Mouse (Mus musculus) lung, postnatal 0 days (tissue): ENCODE results near the gene Olfr353. TPM values are rescaled to one million over a fixed set of nuclear protein-coding genes. Genes with fewer than 3 reads are reported as not detected.

ENCODE experiments used
- ATAC-seq: fragments of 200-750 bp; cut with Nextera tagmentation; 2 replicates; pipeline ENCODE4 v1.8.0; 2017; ENCODE audit warnings: moderate library complexity
- DNase-seq: peaks from one replicate; pipeline ENCODE4 v3.0.0-alpha.2; 2016; ENCODE audit warnings: low spot score
- H3K27ac ChIP-seq: fragments of 300-500 bp; sonication (generic); 2 replicates; pipeline ENCODE4 v1.5.1; 2014; ENCODE audit warnings: antibody characterized with exemption, mild to moderate bottlenecking, low read length, mixed read lengths
- H3K27me3 ChIP-seq: fragments of 300-500 bp; sonication (generic); replicated peaks from 2 replicates; pipeline ENCODE4 v1.6.1; 2014; ENCODE audit warnings: low read length, mixed read lengths; ENCODE audit not compliant: insufficient read depth
- H3K36me3 ChIP-seq: fragments of 300-500 bp; sonication (generic); 2 replicates; pipeline ENCODE4 v1.6.1; 2014; ENCODE audit warnings: low read length, mixed read lengths; ENCODE audit not compliant: insufficient read depth
- H3K4me1 ChIP-seq: fragments of 300-500 bp; sonication (generic); 2 replicates; pipeline ENCODE4 v1.6.1; 2014; ENCODE audit warnings: antibody characterized with exemption, low read depth, low read length, mixed read lengths; ENCODE audit not compliant: insufficient read depth
- H3K4me2 ChIP-seq: fragments of 300-500 bp; sonication (generic); replicated peaks from 2 replicates; pipeline ENCODE4 v1.6.1; 2014; ENCODE audit warnings: low read depth, mild to moderate bottlenecking, low read length, moderate library complexity, mixed read lengths
- H3K4me3 ChIP-seq: fragments of 300-500 bp; sonication (generic); 2 replicates; pipeline ENCODE4 v1.5.1; 2014; ENCODE audit warnings: low read depth, low read length
- H3K9ac ChIP-seq: fragments of 300-500 bp; sonication (generic); replicated peaks from 2 replicates; pipeline ENCODE4 v1.6.1; 2014; ENCODE audit warnings: low read depth, mild to moderate bottlenecking
- H3K9me3 ChIP-seq: fragments of 300-500 bp; sonication (generic); 2 replicates; pipeline ENCODE4 v1.6.1; 2016; ENCODE audit warnings: low read length, mixed read lengths
- CTCF ChIP-seq: IDR thresholded peaks from 2 replicates; pipeline ENCODE4 v1.5.1; 2016; ENCODE audit warnings: antibody characterized with exemption, mild to moderate bottlenecking
- EP300 ChIP-seq: IDR thresholded peaks from 2 replicates; pipeline ENCODE4 v1.6.1; 2016; ENCODE audit warnings: antibody characterized with exemption, mild to moderate bottlenecking, control low read depth
- WGBS: fragments of 180-500 bp; shearing (Covaris S2); extraction: QIAGEN DNeasy Blood & Tissue Kit; methylation state at CpG from one replicate; pipeline ENCODE4 v1.1.7; 2014; 5-methylcytosine and 5-hydroxymethylcytosine counted together
- polyA plus RNA-seq: library from polyadenylated mRNA; unstranded; fragments of >200 nt; fragmentation: Nextera tagmentation; extraction: Ambion mirVana; gene quantifications from 2 replicates; pipeline ENCODE4 v1.2.1, GENCODE M21; 2015

Gene Olfr353
- polyA plus RNA-seq, 1 experiment from 2014 or later: not detected

DNA sequence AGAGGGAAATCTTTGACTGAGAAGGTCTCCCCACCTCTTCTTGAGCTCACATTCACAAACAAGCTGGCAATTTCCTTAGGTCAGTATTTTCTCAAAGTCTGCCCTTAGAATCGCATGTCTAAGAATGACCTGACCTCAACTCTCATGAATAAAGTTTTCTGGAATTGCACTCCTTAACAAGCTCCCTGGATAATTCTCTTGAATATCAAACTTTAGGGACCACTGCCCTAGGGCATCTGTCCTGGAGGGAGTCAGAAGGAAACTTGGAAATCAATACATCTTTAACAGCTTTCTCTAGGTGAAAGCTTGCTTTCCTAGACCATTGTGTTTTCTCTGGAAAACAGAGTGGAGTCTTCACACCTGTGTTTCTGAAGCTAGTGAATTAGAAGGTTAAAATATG lies 46.7 kb downstream of the Olfr353 start, which contains the start of gene Olfr350:
Gene Olfr350 (plus strand): TSS at position 301 of the 400 bp plus-strand sequence.
- Histone ChIP-seq H3K4me2 (no peak within 1 kb of the TSS), H3K4me1 (no peaks in the 10 kb centered on the region), H3K4me3 (no peak within 1 kb of the TSS), H3K36me3 (no peaks in the 10 kb centered on the region), H3K9me3 (no peaks in the 10 kb centered on the region), H3K9ac (no peak within 1 kb of the TSS), H3K27ac (no peak within 1 kb of the TSS), H3K27me3 (no peaks in the 10 kb centered on the region)
- no peak for TF ChIP-seq EP300
- no peak for TF ChIP-seq CTCF
- DNase-seq: no peak
- 77% methylated on average over 1 of the region's 1 CpGs for WGBS
- no peak for ATAC-seq

Other genes with a start within 250 kb of the Olfr353 start
- gene Olfr346, start 207.1 kb downstream of the Olfr353 start, polyA plus RNA-seq: not detected in 2 replicates
- gene Olfr347, start 161.0 kb downstream of the Olfr353 start, polyA plus RNA-seq: not detected in 2 replicates
- not detected in 2 replicates for gene Olfr348, start 108.7 kb downstream of the Olfr353 start, polyA plus RNA-seq
- gene Olfr50, start 102.4 kb downstream of the Olfr353 start, polyA plus RNA-seq: not detected in 2 replicates
- gene Olfr3, start 75.9 kb downstream of the Olfr353 start, polyA plus RNA-seq: not detected in 2 replicates
- not detected in 2 replicates for gene Olfr350, start 46.6 kb downstream of the Olfr353 start, polyA plus RNA-seq
- not detected in 2 replicates for gene Olfr351, start 30.3 kb downstream of the Olfr353 start, polyA plus RNA-seq
- not detected in 2 replicates for gene Olfr352, start 24.5 kb downstream of the Olfr353 start, polyA plus RNA-seq
- gene Olfr354, start 12.7 kb upstream of the Olfr353 start, polyA plus RNA-seq: not detected in 2 replicates
- not detected in 2 replicates for gene Olfr355, start 36.0 kb upstream of the Olfr353 start, polyA plus RNA-seq
- gene Olfr356, start 44.2 kb upstream of the Olfr353 start, polyA plus RNA-seq: not detected in 2 replicates
- gene Olfr357, start 100.9 kb upstream of the Olfr353 start, polyA plus RNA-seq: not detected in 2 replicates
- gene Olfr358, start 116.4 kb upstream of the Olfr353 start, polyA plus RNA-seq: not detected in 2 replicates
- gene Olfr360, start 172.8 kb upstream of the Olfr353 start, polyA plus RNA-seq: not detected in 2 replicates
- gene Olfr361, start 196.4 kb upstream of the Olfr353 start, polyA plus RNA-seq: not detected in 2 replicates
- gene Olfr362, start 225.0 kb upstream of the Olfr353 start, polyA plus RNA-seq: not detected in 2 replicates
- gene Olfr364-ps1, start 246.4 kb upstream of the Olfr353 start, polyA plus RNA-seq: not detected in 2 replicates